Mouse (Mus musculus): ENCODE data around the gene Sco2.

DNA sequence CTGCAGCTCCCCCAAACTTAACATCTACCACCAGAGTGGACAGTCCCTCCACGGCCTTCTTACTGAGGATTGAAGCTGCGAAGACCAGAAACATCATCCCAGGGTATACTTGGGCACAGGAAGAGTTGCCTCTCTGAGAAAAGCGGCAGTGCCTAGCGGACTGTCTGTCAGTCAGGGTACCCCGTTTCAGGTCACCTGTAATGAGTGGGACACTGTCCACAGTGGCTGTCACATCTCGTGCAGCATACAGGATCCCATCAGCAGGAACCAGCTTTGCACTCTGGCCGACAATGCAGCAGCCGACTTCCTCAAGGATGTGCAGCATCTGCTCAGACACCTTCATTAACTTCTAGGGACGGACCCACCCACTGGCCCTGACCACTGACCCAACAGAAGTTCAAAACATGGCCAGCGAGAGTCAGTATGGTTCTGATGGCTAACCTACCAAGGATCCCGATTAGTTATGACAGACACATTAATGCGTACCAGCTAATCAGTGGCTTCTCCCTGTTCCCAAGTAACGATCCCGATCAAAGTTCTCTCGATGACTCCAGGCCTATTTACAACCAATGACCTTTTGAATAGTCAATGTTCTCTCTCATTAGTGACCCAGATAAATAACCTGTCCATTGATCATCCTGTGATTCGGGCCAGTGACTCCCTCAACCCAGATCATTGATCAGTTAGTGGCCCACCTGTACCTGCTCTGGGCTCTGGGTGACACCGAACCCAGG, 1.3 kb upstream of the Sco2 start:
- TF ChIP-seq TCF12 (IDR thresholded peaks at IDR 0.05; ENCODE audit: low read depth, low read length) (no peak), SIN3A (IDR thresholded peaks at IDR 0.05; ENCODE audit: low read length) (no peak), ELF1 (IDR thresholded peaks at IDR 0.05; ENCODE audit: low read depth, low read length) (no peak), ZKSCAN1 (IDR thresholded peaks at IDR 0.05; ENCODE audit: low read depth, low read length) (no peak), MYC (IDR thresholded peaks at IDR 0.05; ENCODE audit: low read depth, low read length) (no peak), GATA1 (IDR thresholded peaks at IDR 0.05; ENCODE audit: low read depth, low read length) (no peak), POLR2AphosphoS2 (IDR thresholded peaks at IDR 0.05; ENCODE audit: low read length) (no peak), HCFC1 (IDR thresholded peaks at IDR 0.05; ENCODE audit: low read depth, low read length) (no peak), CTCF (IDR thresholded peaks at IDR 0.05 in 2 of 3, conservative IDR thresholded peaks at IDR 0.05 in 1 of 3; ENCODE audit: control insufficient read depth in 1 of 3, insufficient read depth in 1 of 3, low read depth in 2 of 3, low read length in 3 of 3, poor library complexity in 1 of 3, severe bottlenecking in 1 of 3) (no peak), MEF2A (IDR thresholded peaks at IDR 0.05; ENCODE audit: extremely low read depth, insufficient replicate concordance, low read depth, low read length, poor library complexity, severe bottlenecking) (no peak), ZNF384 (IDR thresholded peaks at IDR 0.05; ENCODE audit: low read depth, low read length) (no peak), MXI1 (IDR thresholded peaks at IDR 0.05; ENCODE audit: low read depth, low read length) (no peak), POLR2A (IDR thresholded peaks at IDR 0.05; ENCODE audit: control insufficient read depth in 1 of 2, insufficient read depth in 1 of 2, low read depth in 1 of 2, low read length in 2 of 2, poor library complexity in 1 of 2) (no peak), CHD1 (IDR thresholded peaks at IDR 0.05; ENCODE audit: low read depth, low read length) (no peak)
